Mouse (Mus musculus): Measurements from ENCODE around the gene Fbxw7. TPM values are rescaled to one million over a fixed set of nuclear protein-coding genes. Genes with fewer than 3 reads are reported as not detected.

The Fbxw7 gene
- polyA plus RNA-seq, 1 experiment from 2014 or later = 19.5 TPM

GRCm38 (mm10) chr3:84978676-84979075 is 163.6 kb downstream of the Fbxw7 start:
- H3K4me1 ChIP-seq (replicated peaks; ENCODE audit: control insufficient read depth, insufficient read depth, low read length) = no peaks in the 10 kb centered on the region
- DNase-seq (ENCODE audit: low spot score) (no peak), ATAC-seq (replicated peaks; ENCODE audit: low FRiP score) (no peak)
- no peak overlapping the region for H3K27ac ChIP-seq (ENCODE audit: low read depth, low read length)
- no peak overlapping the region for H3K4me2 ChIP-seq (ENCODE audit: low read depth, low read length, severe bottlenecking)
- no peak overlapping the region for H3K4me3 ChIP-seq (ENCODE audit: low read depth, low read length)
- peaks cover 4% of the 10 kb centered on the region; the same call in 1 of the 2 replicates for H3K36me3 ChIP-seq (ENCODE audit: control insufficient read depth, insufficient read depth, low read length)
- 95% methylated on average over 11 of the region's 11 CpGs for WGBS
- no peak overlapping the region for H3K9ac ChIP-seq (ENCODE audit: low read length)
- H3K9me3 ChIP-seq (ENCODE audit: control insufficient read depth, low read length) = no peaks in the 10 kb centered on the region
- no peaks in the 10 kb centered on the region for H3K27me3 ChIP-seq (ENCODE audit: control insufficient read depth, insufficient read depth, low read length)

GRCm38 (mm10) chr3:84980158-84980557 is 165.1 kb downstream of the Fbxw7 start:
- Histone ChIP-seq H3K4me1 (replicated peaks; ENCODE audit: control insufficient read depth, insufficient read depth, low read length) (no peaks in the 10 kb centered on the region), H3K27ac (ENCODE audit: low read depth, low read length) (no peak overlapping the region), H3K9ac (ENCODE audit: low read length) (no peak overlapping the region), H3K9me3 (ENCODE audit: control insufficient read depth, low read length) (no peaks in the 10 kb centered on the region), H3K36me3 (ENCODE audit: control insufficient read depth, insufficient read depth, low read length) (no peaks in the 10 kb centered on the region), H3K27me3 (ENCODE audit: control insufficient read depth, insufficient read depth, low read length) (no peaks in the 10 kb centered on the region), H3K4me3 (ENCODE audit: low read depth, low read length) (no peak overlapping the region), H3K4me2 (ENCODE audit: low read depth, low read length, severe bottlenecking) (no peak overlapping the region)
- 95% methylated on average over 2 of the region's 2 CpGs for WGBS
- ATAC-seq (replicated peaks; ENCODE audit: low FRiP score) (no peak), DNase-seq (ENCODE audit: low spot score) (no peak)

- Histone ChIP-seq H3K36me3 (ENCODE audit: control insufficient read depth, insufficient read depth, low read length) (no peaks in the 10 kb centered on the region), H3K9me3 (ENCODE audit: control insufficient read depth, low read length) (no peaks in the 10 kb centered on the region), H3K27ac (ENCODE audit: low read depth, low read length) (no peak overlapping the region), H3K9ac (ENCODE audit: low read length) (no peak overlapping the region), H3K4me3 (ENCODE audit: low read depth, low read length) (no peak overlapping the region), H3K27me3 (ENCODE audit: control insufficient read depth, insufficient read depth, low read length) (no peaks in the 10 kb centered on the region), H3K4me1 (replicated peaks; ENCODE audit: control insufficient read depth, insufficient read depth, low read length) (no peaks in the 10 kb centered on the region), H3K4me2 (ENCODE audit: low read depth, low read length, severe bottlenecking) (no peak overlapping the region)
- WGBS = 83% methylated on average over 4 of the region's 4 CpGs
- DNase-seq (ENCODE audit: low spot score) (no peak), ATAC-seq (replicated peaks; ENCODE audit: low FRiP score) (no peak)
These were observed 167.6 kb downstream of the Fbxw7 start for GRCm38 (mm10) chr3:84982688-84983087.

- no peak for DNase-seq (ENCODE audit: low spot score)
- H3K27me3 ChIP-seq (ENCODE audit: control insufficient read depth, insufficient read depth, low read length) = no peaks in the 10 kb centered on the region
- WGBS = 94% methylated on average over 8 of the region's 8 CpGs
- no peak overlapping the region for H3K27ac ChIP-seq (ENCODE audit: low read depth, low read length)
- no peak overlapping the region for H3K4me2 ChIP-seq (ENCODE audit: low read depth, low read length, severe bottlenecking)
- no peaks in the 10 kb centered on the region for H3K9me3 ChIP-seq (ENCODE audit: control insufficient read depth, low read length)
- H3K36me3 ChIP-seq (ENCODE audit: control insufficient read depth, insufficient read depth, low read length) = no peaks in the 10 kb centered on the region
- no peak overlapping the region for H3K4me3 ChIP-seq (ENCODE audit: low read depth, low read length)
- H3K4me1 ChIP-seq (replicated peaks; ENCODE audit: control insufficient read depth, insufficient read depth, low read length) = no peaks in the 10 kb centered on the region
- no peak overlapping the region for H3K9ac ChIP-seq (ENCODE audit: low read length)
- no peak for ATAC-seq (replicated peaks; ENCODE audit: low FRiP score)
These were observed 170.1 kb downstream of the Fbxw7 start for GRCm38 (mm10) chr3:84985121-84985625.

- Histone ChIP-seq H3K4me2 (ENCODE audit: low read depth, low read length, severe bottlenecking) (no peak overlapping the region), H3K36me3 (ENCODE audit: control insufficient read depth, insufficient read depth, low read length) (no peaks in the 10 kb centered on the region), H3K4me3 (ENCODE audit: low read depth, low read length) (no peak overlapping the region), H3K4me1 (replicated peaks; ENCODE audit: control insufficient read depth, insufficient read depth, low read length) (no peaks in the 10 kb centered on the region), H3K27me3 (ENCODE audit: control insufficient read depth, insufficient read depth, low read length) (no peaks in the 10 kb centered on the region), H3K9ac (ENCODE audit: low read length) (no peak overlapping the region), H3K27ac (ENCODE audit: low read depth, low read length) (no peak overlapping the region), H3K9me3 (ENCODE audit: control insufficient read depth, low read length) (no peaks in the 10 kb centered on the region)
- DNase-seq (ENCODE audit: low spot score) (no peak), ATAC-seq (replicated peaks; ENCODE audit: low FRiP score) (no peak)
- 95% methylated on average over 4 of the region's 4 CpGs for WGBS
These were observed 173.8 kb downstream of the Fbxw7 start for GRCm38 (mm10) chr3:84988880-84989279.

GRCm38 (mm10) chr3:85005257-85005656 is 190.2 kb downstream of the Fbxw7 start:
- H3K4me1 ChIP-seq (replicated peaks; ENCODE audit: control insufficient read depth, insufficient read depth, low read length) = no peaks in the 10 kb centered on the region
- H3K4me3 ChIP-seq (ENCODE audit: low read depth, low read length) = no peak overlapping the region
- no peaks in the 10 kb centered on the region for H3K27me3 ChIP-seq (ENCODE audit: control insufficient read depth, insufficient read depth, low read length)
- H3K27ac ChIP-seq (ENCODE audit: low read depth, low read length) = no peak overlapping the region
- 89% methylated on average over 2 of the region's 2 CpGs for WGBS
- no peaks in the 10 kb centered on the region for H3K36me3 ChIP-seq (ENCODE audit: control insufficient read depth, insufficient read depth, low read length)
- ATAC-seq (replicated peaks; ENCODE audit: low FRiP score) = no peak
- no peak overlapping the region for H3K9ac ChIP-seq (ENCODE audit: low read length)
- H3K4me2 ChIP-seq (ENCODE audit: low read depth, low read length, severe bottlenecking) = no peak overlapping the region
- DNase-seq (ENCODE audit: low spot score) = no peak
- no peaks in the 10 kb centered on the region for H3K9me3 ChIP-seq (ENCODE audit: control insufficient read depth, low read length)

- Histone ChIP-seq H3K36me3 (ENCODE audit: control insufficient read depth, insufficient read depth, low read length) (no peaks in the 10 kb centered on the region), H3K4me2 (ENCODE audit: low read depth, low read length, severe bottlenecking) (no peak overlapping the region), H3K27me3 (ENCODE audit: control insufficient read depth, insufficient read depth, low read length) (no peaks in the 10 kb centered on the region), H3K9me3 (ENCODE audit: control insufficient read depth, low read length) (no peaks in the 10 kb centered on the region), H3K4me3 (ENCODE audit: low read depth, low read length) (no peak overlapping the region), H3K9ac (ENCODE audit: low read length) (no peak overlapping the region), H3K27ac (ENCODE audit: low read depth, low read length) (no peak overlapping the region), H3K4me1 (replicated peaks; ENCODE audit: control insufficient read depth, insufficient read depth, low read length) (no peaks in the 10 kb centered on the region)
- WGBS = 79% methylated on average over 6 of the region's 6 CpGs
- DNase-seq (ENCODE audit: low spot score) (no peak), ATAC-seq (replicated peaks; ENCODE audit: low FRiP score) (no peak)
These were observed 197.8 kb downstream of the Fbxw7 start for GRCm38 (mm10) chr3:85012889-85013288.

GRCm38 (mm10) chr3:85015667-85016066 is 200.6 kb downstream of the Fbxw7 start:
- Histone ChIP-seq H3K4me1 (replicated peaks; ENCODE audit: control insufficient read depth, insufficient read depth, low read length) (no peaks in the 10 kb centered on the region), H3K27me3 (ENCODE audit: control insufficient read depth, insufficient read depth, low read length) (no peaks in the 10 kb centered on the region), H3K27ac (ENCODE audit: low read depth, low read length) (no peak overlapping the region), H3K9ac (ENCODE audit: low read length) (no peak overlapping the region), H3K9me3 (ENCODE audit: control insufficient read depth, low read length) (no peaks in the 10 kb centered on the region), H3K36me3 (ENCODE audit: control insufficient read depth, insufficient read depth, low read length) (no peaks in the 10 kb centered on the region), H3K4me3 (ENCODE audit: low read depth, low read length) (no peak overlapping the region), H3K4me2 (ENCODE audit: low read depth, low read length, severe bottlenecking) (no peak overlapping the region)
- 68% methylated on average over 9 of the region's 9 CpGs for WGBS
- ATAC-seq (replicated peaks; ENCODE audit: low FRiP score) = no peak
- no peak for DNase-seq (ENCODE audit: low spot score)

- no peak for DNase-seq (ENCODE audit: low spot score)
- no peak overlapping the region for H3K27ac ChIP-seq (ENCODE audit: low read depth, low read length)
- H3K9ac ChIP-seq (ENCODE audit: low read length) = no peak overlapping the region
- H3K36me3 ChIP-seq (ENCODE audit: control insufficient read depth, insufficient read depth, low read length) = no peaks in the 10 kb centered on the region
- H3K4me3 ChIP-seq (ENCODE audit: low read depth, low read length) = no peak overlapping the region
- no peak overlapping the region for H3K4me2 ChIP-seq (ENCODE audit: low read depth, low read length, severe bottlenecking)
- 0 out of 2 replicates have a peak, but pooled peaks cover 1% of the 10 kb centered on the region for H3K4me1 ChIP-seq (replicated peaks; ENCODE audit: control insufficient read depth, insufficient read depth, low read length)
- no peaks in the 10 kb centered on the region for H3K9me3 ChIP-seq (ENCODE audit: control insufficient read depth, low read length)
- no peak for ATAC-seq (replicated peaks; ENCODE audit: low FRiP score)
- H3K27me3 ChIP-seq (ENCODE audit: control insufficient read depth, insufficient read depth, low read length) = no peaks in the 10 kb centered on the region
These were observed 205.1 kb downstream of the Fbxw7 start for GRCm38 (mm10) chr3:85020137-85020536.
